Mouse (Mus musculus): ENCODE data around the gene Olfr1453. TPM values are rescaled to one million over a fixed set of nuclear protein-coding genes. Genes with fewer than 3 reads are reported as not detected.

Olfr1453 gene
- not detected for total RNA-seq (2023)

GRCm38 (mm10) chr19:13028227-13028626, at the start of gene Olfr1453:
Gene Olfr1453, minus strand, starts transcription at chr19:13028327.

GRCm38 (mm10) chr19:13060310-13060709, 32.2 kb upstream of the Olfr1453 start, which contains the start of gene Olfr1454:
Gene Olfr1454, plus strand, starts transcription at chr19:13060610.

GRCm38 (mm10) chr19:12994714-12995113, 33.4 kb downstream of the Olfr1453 start, which contains the start of gene Olfr1451:
Gene Olfr1451, plus strand, starts transcription at chr19:12995014.

Other genes with a start within 250 kb of the Olfr1453 start
- gene Zfp91, start 232.2 kb downstream of the Olfr1453 start, total RNA-seq (2023) = 81.9 TPM
- 30.4 TPM for gene Lpxn, start 232.1 kb downstream of the Olfr1453 start, total RNA-seq (2023)
- gene Gm5244, start 181.6 kb downstream of the Olfr1453 start, total RNA-seq (2023) = not detected
- not detected for gene Olfr1444, start 171.0 kb downstream of the Olfr1453 start, total RNA-seq (2023)
- gene Olfr1445, start 144.5 kb downstream of the Olfr1453 start, total RNA-seq (2023) = not detected
- gene Olfr1446, start 134.8 kb downstream of the Olfr1453 start, total RNA-seq (2023) = not detected
- gene Olfr1447, start 124.6 kb downstream of the Olfr1453 start, total RNA-seq (2023) = not detected
- not detected for gene Olfr1448, start 103.9 kb downstream of the Olfr1453 start, total RNA-seq (2023)
- not detected for gene Olfr1449, start 97.5 kb downstream of the Olfr1453 start, total RNA-seq (2023)
- gene Olfr1450, start 78.1 kb downstream of the Olfr1453 start, total RNA-seq (2023) = not detected
- gene Olfr1451, start 33.3 kb downstream of the Olfr1453 start, total RNA-seq (2023) = not detected
- gene Olfr1454, start 32.3 kb upstream of the Olfr1453 start, total RNA-seq (2023) = not detected
- not detected for gene Olfr1457, start 69.6 kb upstream of the Olfr1453 start, total RNA-seq (2023)
- not detected for gene Olfr1458, start 78.4 kb upstream of the Olfr1453 start, total RNA-seq (2023)
- not detected for gene Olfr1459, start 121.2 kb upstream of the Olfr1453 start, total RNA-seq (2023)
- gene Olfr1461, start 134.7 kb upstream of the Olfr1453 start, total RNA-seq (2023) = not detected
- gene Olfr1462, start 157.4 kb upstream of the Olfr1453 start, total RNA-seq (2023) = not detected
- not detected for gene Olfr1463, start 203.0 kb upstream of the Olfr1453 start, total RNA-seq (2023)